Mouse (Mus musculus): ENCODE results near the gene Sla2. TPM values are rescaled to one million over a fixed set of nuclear protein-coding genes. Genes with fewer than 3 reads are reported as not detected.
"Not testable (repeated sequence)": the region's sequence is repeated elsewhere in the genome, so short reads cannot be mapped to it uniquely, and the experiment has no call there.

Gene Sla2
- polyA plus RNA-seq, 1 experiment: not detected

GRCm38 (mm10) chr2:156858671-156859070 is 28.3 kb downstream of the Sla2 start:
- Histone ChIP-seq H3K4me3 (ENCODE audit: insufficient read depth, low read length) (no peak overlapping the region), H3K4me1 (ENCODE audit: control insufficient read depth, insufficient read depth, low read length) (no peaks in the 10 kb centered on the region; the same call in 1 of the 2 replicates), H3K27ac (ENCODE audit: insufficient read depth, low read length) (no peak overlapping the region)
- no peak for TF ChIP-seq CTCF (IDR thresholded peaks at IDR 0.05; ENCODE audit: borderline replicate concordance, insufficient read depth, low read length)
- no peak for TF ChIP-seq POLR2A (IDR thresholded peaks at IDR 0.05; ENCODE audit: low read depth, low read length)

GRCm38 (mm10) chr2:156857835-156858234 is 29.2 kb downstream of the Sla2 start, which contains the start of gene 4930518I15Rik:
Gene 4930518I15Rik (minus strand): TSS chr2:156857946.
- H3K4me3 ChIP-seq (ENCODE audit: insufficient read depth, low read length): no peak within 1 kb of the TSS
- TF ChIP-seq CTCF (IDR thresholded peaks at IDR 0.05; ENCODE audit: borderline replicate concordance, insufficient read depth, low read length) (no peak), POLR2A (IDR thresholded peaks at IDR 0.05; ENCODE audit: low read depth, low read length) (no peak)
- H3K27ac ChIP-seq (ENCODE audit: insufficient read depth, low read length): no peak within 1 kb of the TSS
- H3K4me1 ChIP-seq (ENCODE audit: control insufficient read depth, insufficient read depth, low read length): no peaks in the 10 kb centered on the region; the same call in 1 of the 2 replicates

GRCm38 (mm10) chr2:156857385-156857791 is 29.6 kb downstream of the Sla2 start:
- Histone ChIP-seq H3K4me1 (ENCODE audit: control insufficient read depth, insufficient read depth, low read length) (no peaks in the 10 kb centered on the region; the same call in 1 of the 2 replicates), H3K4me3 (ENCODE audit: insufficient read depth, low read length) (no peak overlapping the region), H3K27ac (ENCODE audit: insufficient read depth, low read length) (no peak overlapping the region)
- TF ChIP-seq POLR2A (IDR thresholded peaks at IDR 0.05; ENCODE audit: low read depth, low read length) (no peak), CTCF (IDR thresholded peaks at IDR 0.05; ENCODE audit: borderline replicate concordance, insufficient read depth, low read length) (no peak)

DNA sequence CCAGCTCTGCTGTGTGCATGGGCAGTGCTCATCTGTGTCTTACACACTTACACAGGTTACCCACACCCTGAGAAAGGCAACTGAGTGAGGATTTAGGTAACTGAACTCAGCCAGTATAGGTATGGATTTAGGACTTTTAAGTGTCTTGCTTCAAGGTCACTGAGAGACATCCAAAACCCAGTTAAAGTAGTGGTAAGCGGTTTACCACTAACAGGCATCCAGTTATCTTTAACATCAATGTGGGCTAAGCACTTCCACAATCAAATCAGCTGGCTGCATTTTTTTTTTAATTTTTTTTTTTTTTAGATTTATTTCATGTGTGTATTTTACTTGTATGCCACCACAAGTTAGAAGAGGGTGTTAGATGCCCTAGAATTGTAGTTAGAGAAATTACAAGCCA is 30.7 kb downstream of the Sla2 start:
- Histone ChIP-seq H3K27ac (ENCODE audit: insufficient read depth, low read length) (no peak overlapping the region), H3K4me1 (ENCODE audit: control insufficient read depth, insufficient read depth, low read length) (no peaks in the 10 kb centered on the region; the same call in 1 of the 2 replicates), H3K4me3 (ENCODE audit: insufficient read depth, low read length) (no peak overlapping the region)
- TF ChIP-seq CTCF (IDR thresholded peaks at IDR 0.05; ENCODE audit: borderline replicate concordance, insufficient read depth, low read length) (no peak), POLR2A (IDR thresholded peaks at IDR 0.05; ENCODE audit: low read depth, low read length) (no peak)

GRCm38 (mm10) chr2:156853999-156854771 is 32.8 kb downstream of the Sla2 start:
- peak; percentile 62; the same call in 1 of the 2 replicates for TF ChIP-seq CTCF (IDR thresholded peaks at IDR 0.05; ENCODE audit: borderline replicate concordance, insufficient read depth, low read length)

DNA sequence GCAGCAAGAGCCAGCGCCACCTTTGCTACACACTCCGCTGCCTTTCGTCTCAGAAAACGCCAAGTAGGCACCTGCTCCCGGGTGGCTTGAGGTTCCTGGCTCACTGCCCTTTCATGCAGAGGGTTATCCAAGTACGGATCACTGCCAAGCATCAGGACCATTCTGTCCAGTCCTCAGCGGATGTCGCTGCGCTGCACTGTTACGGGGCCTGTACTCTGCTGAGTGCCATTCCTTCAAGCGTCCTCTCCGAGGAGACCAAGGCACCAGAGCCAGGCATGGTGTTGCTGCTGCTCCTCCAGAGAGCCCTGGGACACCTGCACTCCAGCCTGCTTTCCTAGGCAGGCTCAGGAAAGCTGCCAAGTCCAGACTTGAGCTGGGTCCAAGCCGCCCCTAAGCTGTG is 33.4 kb downstream of the Sla2 start:
- H3K4me3 ChIP-seq (ENCODE audit: insufficient read depth, low read length); H3K27ac ChIP-seq (ENCODE audit: insufficient read depth, low read length): not testable (repeated sequence)

More at GRCm38 (mm10) chr2:156853999-156854771, 32.8 kb downstream of the Sla2 start:
- not testable (repeated sequence) for H3K27ac ChIP-seq (ENCODE audit: insufficient read depth, low read length); H3K4me3 ChIP-seq (ENCODE audit: insufficient read depth, low read length); H3K4me1 ChIP-seq (ENCODE audit: control insufficient read depth, insufficient read depth, low read length)

GRCm38 (mm10) chr2:156850505-156850904 is 36.5 kb downstream of the Sla2 start:
- H3K4me3 ChIP-seq (ENCODE audit: insufficient read depth, low read length): no peak overlapping the region
- TF ChIP-seq CTCF (IDR thresholded peaks at IDR 0.05; ENCODE audit: borderline replicate concordance, insufficient read depth, low read length) (no peak), POLR2A (IDR thresholded peaks at IDR 0.05; ENCODE audit: low read depth, low read length) (no peak)
- H3K27ac ChIP-seq (ENCODE audit: insufficient read depth, low read length): no peak overlapping the region
- no peaks in the 10 kb centered on the region for H3K4me1 ChIP-seq (ENCODE audit: control insufficient read depth, insufficient read depth, low read length)

More for the DNA sequence above, 33.4 kb downstream of the Sla2 start:
- H3K4me1 ChIP-seq (ENCODE audit: control insufficient read depth, insufficient read depth, low read length): not testable (repeated sequence)

- no peak overlapping the region for H3K27ac ChIP-seq (ENCODE audit: insufficient read depth, low read length)
- H3K4me1 ChIP-seq (ENCODE audit: control insufficient read depth, insufficient read depth, low read length): no peaks in the 10 kb centered on the region
- TF ChIP-seq POLR2A (IDR thresholded peaks at IDR 0.05; ENCODE audit: low read depth, low read length) (no peak), CTCF (IDR thresholded peaks at IDR 0.05; ENCODE audit: borderline replicate concordance, insufficient read depth, low read length) (no peak)
- H3K4me3 ChIP-seq (ENCODE audit: insufficient read depth, low read length): no peak overlapping the region
Measured at GRCm38 (mm10) chr2:156848526-156849182, 38.3 kb downstream of the Sla2 start.

DNA sequence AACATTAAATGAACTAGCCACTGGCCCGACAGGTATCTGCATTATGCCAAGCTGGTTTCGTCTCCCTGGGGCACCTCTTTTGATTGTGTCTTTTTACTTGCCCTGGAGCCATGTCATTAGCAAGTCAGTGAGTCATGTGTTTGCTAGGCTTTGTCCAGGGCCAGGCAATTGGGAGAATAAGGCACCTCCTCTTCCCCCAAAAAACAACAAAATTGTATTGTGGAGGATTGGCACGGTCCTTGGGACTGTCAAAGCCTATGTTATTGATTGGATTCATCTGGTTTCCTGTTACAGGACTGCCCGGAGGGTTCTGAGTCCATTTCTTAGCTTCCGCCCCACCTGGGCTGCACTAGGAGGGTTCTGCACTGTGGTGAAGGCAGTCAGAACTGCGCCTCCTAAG is 39.3 kb downstream of the Sla2 start:
- no peak for TF ChIP-seq POLR2A (IDR thresholded peaks at IDR 0.05; ENCODE audit: low read depth, low read length)
- TF ChIP-seq CTCF (IDR thresholded peaks at IDR 0.05; ENCODE audit: borderline replicate concordance, insufficient read depth, low read length): no peak
- no peak overlapping the region for H3K4me3 ChIP-seq (ENCODE audit: insufficient read depth, low read length)
- H3K27ac ChIP-seq (ENCODE audit: insufficient read depth, low read length): no peak overlapping the region
- H3K4me1 ChIP-seq (ENCODE audit: control insufficient read depth, insufficient read depth, low read length): peaks cover 6% of the 10 kb centered on the region

- Histone ChIP-seq H3K27ac (ENCODE audit: insufficient read depth, low read length) (no peak overlapping the region), H3K4me1 (ENCODE audit: control insufficient read depth, insufficient read depth, low read length) (peaks cover 12% of the 10 kb centered on the region), H3K4me3 (ENCODE audit: insufficient read depth, low read length) (no peak overlapping the region)
- no peak for TF ChIP-seq POLR2A (IDR thresholded peaks at IDR 0.05; ENCODE audit: low read depth, low read length)
- TF ChIP-seq CTCF (IDR thresholded peaks at IDR 0.05; ENCODE audit: borderline replicate concordance, insufficient read depth, low read length): no peak
Measured at GRCm38 (mm10) chr2:156844715-156845114, 42.3 kb downstream of the Sla2 start.
